ENCODE assay signal across 8 mouse cellular contexts in the genomic region with DNA sequence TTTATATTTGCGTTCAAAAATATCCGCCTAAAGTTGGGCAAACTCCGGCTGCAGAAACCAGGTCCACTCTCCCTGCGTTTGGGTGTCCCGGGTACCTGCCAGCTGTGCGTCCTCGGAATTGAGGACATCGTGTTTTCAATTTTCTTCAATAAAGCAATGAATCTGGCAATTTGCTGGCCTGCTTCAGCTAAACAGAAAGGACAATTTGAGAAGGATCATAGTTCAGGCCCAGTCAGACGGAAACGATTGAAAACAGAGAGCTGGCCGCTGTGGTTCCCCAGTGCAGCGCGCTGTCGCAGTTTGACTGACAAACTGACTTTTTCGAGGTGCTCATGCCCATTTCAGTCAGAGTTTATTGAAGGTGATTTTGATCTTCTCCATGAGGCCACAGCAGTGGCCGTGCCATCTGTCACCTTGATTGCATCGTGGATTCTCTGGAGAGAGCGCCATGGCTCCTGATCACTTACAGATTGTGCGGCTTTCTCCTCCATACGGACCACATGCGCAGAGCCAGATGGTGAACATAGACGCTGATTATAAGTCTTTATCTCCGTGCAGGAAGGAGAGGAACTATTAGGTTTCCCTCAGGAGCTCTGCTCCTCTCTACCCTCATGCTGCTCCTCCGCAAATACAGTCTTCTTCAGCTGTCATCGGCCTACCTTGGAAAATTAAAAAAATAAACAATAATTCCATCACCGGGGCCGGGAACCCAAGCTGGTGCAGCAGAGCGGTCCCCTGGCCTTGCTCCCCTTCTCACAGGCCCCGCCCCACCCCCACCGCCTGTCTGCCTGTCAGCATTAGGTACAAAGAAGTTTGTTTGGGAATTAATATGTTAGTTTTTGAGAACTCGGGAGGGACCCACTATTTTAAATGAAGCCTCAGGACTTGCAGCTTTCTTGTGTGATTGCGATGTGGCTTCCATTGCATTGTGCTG.
A peak's percentile ranks its signal among the peaks of the same experiment; 100 is the strongest.
DNase-seq lines count a peak whose midpoint lies in the region; ATAC-seq lines count a peak whose summit lies in the region.

No protein-coding gene starts in this region.

- no peaks in the 10 kb centered on the region for H3K9me3 ChIP-seq in forebrain, embryonic 11.5 days (ENCODE audit: control insufficient read depth, low read length)
- no peaks in the 10 kb centered on the region for H3K9me3 ChIP-seq in intestine, embryonic 16.5 days (ENCODE audit: control insufficient read depth, low read length)
- H3K9me3 ChIP-seq in limb, embryonic 12.5 days, result no peaks in the 10 kb centered on the region
- no peaks in the 10 kb centered on the region for H3K9me3 ChIP-seq in midbrain, embryonic 15.5 days

- peak overlapping the region; percentile 26 for H3K4me3 ChIP-seq in forebrain, embryonic 11.5 days (ENCODE audit: low read depth, low read length)
- peak overlapping the region; percentile 41 for H3K4me3 ChIP-seq in intestine, embryonic 16.5 days (ENCODE audit: low read length)
- peak overlapping the region; percentile 35 for H3K4me3 ChIP-seq in limb, embryonic 12.5 days (replicated peaks)
- peak overlapping the region; percentile 37 for H3K4me3 ChIP-seq in midbrain, embryonic 15.5 days

- H3K36me3 ChIP-seq in forebrain, embryonic 11.5 days (ENCODE audit: control insufficient read depth, insufficient read depth, low read length), result no peaks in the 10 kb centered on the region
- no peaks in the 10 kb centered on the region for H3K36me3 ChIP-seq in intestine, embryonic 16.5 days (ENCODE audit: control insufficient read depth, insufficient read depth, low read length)
- no peaks in the 10 kb centered on the region for H3K36me3 ChIP-seq in limb, embryonic 12.5 days
- H3K36me3 ChIP-seq in midbrain, embryonic 15.5 days (replicated peaks), result no peaks in the 10 kb centered on the region

- ATAC-seq in forebrain, embryonic 11.5 days (replicated peaks; ENCODE audit: low FRiP score), result peak; percentile 80
- ATAC-seq in intestine, embryonic 16.5 days, result peak; percentile 61
- ATAC-seq in limb, embryonic 12.5 days (ENCODE audit: insufficient number of reproducible peaks, insufficient read depth, low FRiP score, low TSS enrichment, low read depth), result 0 out of 2 replicates have a peak, but pooled peaks have one; percentile 38
- peak; percentile 89 for ATAC-seq in midbrain, embryonic 15.5 days (replicated peaks)

- H3K27ac ChIP-seq in forebrain, embryonic 11.5 days (ENCODE audit: low read depth, low read length), result peak overlapping the region; percentile 57
- peak overlapping the region; percentile 75 for H3K27ac ChIP-seq in intestine, embryonic 16.5 days (ENCODE audit: low read length)
- peak overlapping the region; percentile 57 for H3K27ac ChIP-seq in limb, embryonic 12.5 days
- peak overlapping the region; percentile 60; the same call in 1 of the 2 replicates for H3K27ac ChIP-seq in midbrain, embryonic 15.5 days

- H3K9ac ChIP-seq in forebrain, embryonic 11.5 days (ENCODE audit: low read length), result peak overlapping the region; percentile 52
- peak overlapping the region; percentile 58 for H3K9ac ChIP-seq in intestine, embryonic 16.5 days (ENCODE audit: low read depth, low read length)
- peak overlapping the region; percentile 18 for H3K9ac ChIP-seq in limb, embryonic 12.5 days (replicated peaks)
- H3K9ac ChIP-seq in midbrain, embryonic 15.5 days, result peak overlapping the region; percentile 31; the same call in 1 of the 2 replicates

- H3K4me1 ChIP-seq in forebrain, embryonic 11.5 days (replicated peaks; ENCODE audit: control insufficient read depth, insufficient read depth, low read length), result peaks cover 5% of the 10 kb centered on the region; the same call in 1 of the 2 replicates
- H3K4me1 ChIP-seq in intestine, embryonic 16.5 days (ENCODE audit: control insufficient read depth, insufficient read depth, low read length), result peaks cover 14% of the 10 kb centered on the region
- H3K4me1 ChIP-seq in limb, embryonic 12.5 days (replicated peaks), result peaks cover 27% of the 10 kb centered on the region
- peaks cover 18% of the 10 kb centered on the region for H3K4me1 ChIP-seq in midbrain, embryonic 15.5 days

- H3K27me3 ChIP-seq in forebrain, embryonic 11.5 days (ENCODE audit: control insufficient read depth, insufficient read depth, low read length), result no peaks in the 10 kb centered on the region
- H3K27me3 ChIP-seq in intestine, embryonic 16.5 days (replicated peaks; ENCODE audit: control insufficient read depth, insufficient read depth, low read length), result no peaks in the 10 kb centered on the region
- H3K27me3 ChIP-seq in limb, embryonic 12.5 days, result no peaks in the 10 kb centered on the region
- H3K27me3 ChIP-seq in midbrain, embryonic 15.5 days (replicated peaks), result no peaks in the 10 kb centered on the region

- peak; percentile 84 for DNase-seq in Muller cell, postnatal 12 days (ENCODE audit: inconsistent ontology term)
- peak; percentile 64 for DNase-seq in brain, embryonic 18.5 days (ENCODE audit: low read depth, low spot score)
- peak; percentile 77 for DNase-seq in forebrain, embryonic 11.5 days (ENCODE audit: low spot score)
- DNase-seq in T-cell, adult 2 months (ENCODE audit: low spot score), result no peak
- DNase-seq in gastrocnemius, adult 18-20 months (ENCODE audit: low spot score), result no peak

- H3K4me2 ChIP-seq in forebrain, embryonic 11.5 days (ENCODE audit: low read depth, low read length, severe bottlenecking), result peak overlapping the region; percentile 62
- peak overlapping the region; percentile 61 for H3K4me2 ChIP-seq in intestine, embryonic 16.5 days (ENCODE audit: low read depth, low read length)
- peak overlapping the region; percentile 58 for H3K4me2 ChIP-seq in limb, embryonic 12.5 days
- H3K4me2 ChIP-seq in midbrain, embryonic 15.5 days, result peak overlapping the region; percentile 57

- 1% methylated on average over 32 of the region's 32 CpGs for WGBS in forebrain, embryonic 11.5 days
- 7% methylated on average over 32 of the region's 32 CpGs for WGBS in intestine, embryonic 16.5 days
- WGBS in limb, embryonic 12.5 days, result 3% methylated on average over 32 of the region's 32 CpGs
- WGBS in midbrain, embryonic 15.5 days, result 2% methylated on average over 32 of the region's 32 CpGs

Comparison
In these comparisons a context has a peak if more than half of its experiments do, and no peak if none do; other contexts are left out.
1. DNase-seq: peak in Muller cell, postnatal 12 days (single experiment), brain, embryonic 18.5 days (single experiment) and forebrain, embryonic 11.5 days (single experiment); none in T-cell, adult 2 months (single experiment) and gastrocnemius, adult 18-20 months (single experiment).
2. ATAC-seq: peak in every context shown above with its lines; median percentile 89 in midbrain, embryonic 15.5 days; 80 in forebrain, embryonic 11.5 days; 61 in intestine, embryonic 16.5 days; 38 in limb, embryonic 12.5 days.
3. Peak in every context shown above with its lines, with median percentiles within 50 percentile points of each other: H3K27ac ChIP-seq, H3K4me2 ChIP-seq, H3K4me3 ChIP-seq and H3K9ac ChIP-seq.